Mouse (Mus musculus) forebrain, embryonic 14.5 days (tissue): Measurements from ENCODE around the gene Elfn1. TPM values are rescaled to one million over a fixed set of nuclear protein-coding genes. Genes with fewer than 3 reads are reported as not detected.

ENCODE experiments used
- ATAC-seq: fragments of 200-750 bp; cut with Nextera tagmentation; 2 replicates; pipeline ENCODE4 v1.8.0; 2017; ENCODE audit warnings: mild to moderate bottlenecking, moderate library complexity
- DNase-seq: peaks from one replicate; pipeline ENCODE4 v3.0.0-alpha.2; 2015; ENCODE audit warnings: low spot score
- H3K27ac ChIP-seq: fragments of 300-500 bp; sonication (generic); 2 replicates; pipeline ENCODE4 v1.5.1; 2014; ENCODE audit warnings: low read depth, mild to moderate bottlenecking, control low read depth, low read length, moderate library complexity
- H3K27me3 ChIP-seq: fragments of 300-500 bp; sonication (generic); replicated peaks from 2 replicates; pipeline ENCODE4 v1.6.1; 2014; ENCODE audit warnings: low read length, control low read depth, mixed read lengths; ENCODE audit not compliant: control insufficient read depth, insufficient read depth
- H3K36me3 ChIP-seq: fragments of 300-500 bp; sonication (generic); 2 replicates; pipeline ENCODE4 v1.6.1; 2014; ENCODE audit warnings: low read length, control low read depth; ENCODE audit not compliant: control insufficient read depth, insufficient read depth
- H3K4me1 ChIP-seq: fragments of 300-500 bp; sonication (generic); 2 replicates; pipeline ENCODE4 v1.6.1; 2014; ENCODE audit warnings: antibody characterized with exemption, low read length, control low read depth; ENCODE audit not compliant: control insufficient read depth, insufficient read depth
- H3K4me2 ChIP-seq: fragments of 300-500 bp; sonication (generic); 2 replicates; pipeline ENCODE4 v1.6.1; 2014; ENCODE audit warnings: mild to moderate bottlenecking, control low read depth, low read length
- H3K4me3 ChIP-seq: fragments of 300-500 bp; sonication (generic); 2 replicates; pipeline ENCODE4 v1.5.1; 2014; ENCODE audit warnings: low read depth, low read length, control low read depth
- H3K9ac ChIP-seq: fragments of 300-500 bp; sonication (generic); 2 replicates; pipeline ENCODE4 v1.6.1; 2014; ENCODE audit warnings: mild to moderate bottlenecking, low read length, control low read depth, moderate library complexity
- H3K9me3 ChIP-seq: fragments of 300-500 bp; sonication (generic); replicated peaks from 2 replicates; pipeline ENCODE4 v1.6.1; 2016; ENCODE audit warnings: low read length, control low read depth, mixed read lengths; ENCODE audit not compliant: control insufficient read depth
- WGBS: fragments of 180-500 bp; shearing (Covaris S2); extraction: QIAGEN DNeasy Blood & Tissue Kit; methylation state at CpG from one replicate; pipeline ENCODE4 v1.1.7; 2014; 5-methylcytosine and 5-hydroxymethylcytosine counted together
- polyA plus RNA-seq: library from polyadenylated mRNA; unstranded; fragments of >200 nt; fragmentation: Nextera tagmentation; extraction: Ambion mirVana; gene quantifications from 2 replicates; pipeline ENCODE4 v1.2.1, GENCODE M21; 2014

Gene Elfn1
- polyA plus RNA-seq, 1 experiment from 2014 or later: 1.7 TPM

DNA sequence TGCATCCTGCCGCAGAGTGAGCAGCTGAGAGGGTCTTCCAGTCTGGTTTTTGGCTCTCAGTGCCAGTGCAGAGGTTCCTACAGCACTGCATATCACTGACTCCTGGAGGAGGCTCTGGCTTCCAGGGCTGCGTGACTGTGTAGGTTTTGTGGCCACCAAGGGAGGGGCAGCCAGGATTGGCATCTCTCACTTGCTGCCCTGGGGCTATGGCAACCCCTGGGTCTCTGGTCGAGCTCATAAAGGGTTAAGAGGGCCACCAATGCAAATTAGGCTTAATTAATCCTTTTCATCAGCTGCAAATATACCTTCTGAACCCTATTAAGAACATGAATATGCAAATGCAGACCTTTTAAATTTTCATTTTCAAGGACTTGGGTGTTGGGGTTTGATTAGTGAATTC lies 94.8 kb downstream of the Elfn1 start:
- H3K36me3 ChIP-seq: no peaks in the 10 kb centered on the region
- no peaks in the 10 kb centered on the region; the same call in 1 of the 2 replicates for H3K4me1 ChIP-seq
- H3K9ac ChIP-seq: no peak overlapping the region
- H3K4me2 ChIP-seq: no peak overlapping the region
- no peak overlapping the region for H3K4me3 ChIP-seq
- ATAC-seq: no peak; the same call in 1 of the 2 replicates
- H3K27ac ChIP-seq: no peak overlapping the region
- H3K9me3 ChIP-seq: no peaks in the 10 kb centered on the region
- no peaks in the 10 kb centered on the region for H3K27me3 ChIP-seq
- WGBS: 19% methylated on average over 3 of the region's 3 CpGs
- DNase-seq: peak; percentile 42

DNA sequence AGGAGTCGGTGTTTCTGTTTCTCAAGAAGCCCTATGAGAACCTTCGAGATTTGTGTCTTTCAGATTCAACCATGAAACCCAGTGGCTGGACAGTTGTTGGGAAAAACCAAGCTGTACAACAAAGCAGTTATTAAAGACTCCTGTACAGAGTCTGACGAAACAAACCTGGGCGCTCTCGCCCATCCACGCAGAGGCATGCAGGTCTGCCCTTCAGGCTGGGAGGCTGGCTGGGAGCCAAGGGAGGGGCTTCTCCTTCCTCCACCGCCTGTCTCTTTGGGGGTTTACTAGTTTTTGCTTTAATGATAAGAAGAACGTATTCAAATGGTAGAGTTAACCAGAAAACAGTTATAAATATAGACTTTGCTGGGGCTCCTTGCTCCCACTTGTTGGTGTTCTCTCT lies 99.1 kb downstream of the Elfn1 start:
- Histone ChIP-seq H3K9ac (no peak overlapping the region), H3K9me3 (no peaks in the 10 kb centered on the region), H3K27ac (no peak overlapping the region), H3K4me2 (no peak overlapping the region), H3K36me3 (no peaks in the 10 kb centered on the region), H3K4me3 (no peak overlapping the region), H3K4me1 (peaks cover 4% of the 10 kb centered on the region), H3K27me3 (no peaks in the 10 kb centered on the region)
- WGBS: 44% methylated on average over 8 of the region's 8 CpGs
- no peak for DNase-seq
- ATAC-seq: no peak

DNA sequence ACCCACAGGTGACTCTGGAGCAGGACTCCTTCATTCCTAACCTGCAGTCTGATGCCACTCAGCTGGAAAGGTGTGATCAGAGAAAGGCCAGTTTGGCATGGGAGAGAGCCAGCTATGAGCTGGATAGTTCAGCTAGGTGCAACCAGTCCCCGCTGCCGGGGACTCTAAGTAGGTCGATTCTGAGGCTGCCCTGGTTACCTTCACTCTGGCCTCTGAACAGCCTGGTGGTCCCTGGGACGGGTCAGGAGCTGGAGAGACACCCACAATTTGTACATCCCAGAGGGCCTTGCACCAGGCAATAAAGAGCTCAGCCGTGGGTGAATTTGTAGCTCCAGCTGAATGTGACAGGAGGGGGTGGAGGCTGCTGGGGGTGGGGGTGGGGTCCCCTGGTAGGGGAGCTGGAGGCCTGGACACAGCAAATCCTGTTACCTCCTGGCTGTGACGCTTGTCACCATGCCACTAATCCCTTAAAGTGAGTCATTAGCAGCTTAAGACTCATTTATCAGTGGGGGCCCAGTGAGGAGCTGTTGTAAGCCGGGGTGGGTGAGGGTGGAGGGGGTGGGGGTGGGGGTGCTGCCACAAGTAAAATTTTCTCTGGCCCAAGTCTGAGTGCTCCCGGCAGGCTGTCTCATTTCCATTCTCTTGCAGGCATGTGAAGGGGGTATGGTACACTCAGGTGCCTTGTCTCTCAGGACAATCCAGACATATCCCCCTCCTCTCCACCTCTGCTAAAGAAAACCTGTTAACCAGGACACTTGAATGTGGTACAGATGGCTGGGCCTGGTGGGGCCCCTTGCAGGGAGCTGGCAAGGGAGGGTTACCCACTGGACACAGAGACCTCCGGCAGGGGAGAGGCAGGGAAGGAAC lies 100.1 kb downstream of the Elfn1 start:
- Histone ChIP-seq H3K4me1 (peaks cover 4% of the 10 kb centered on the region), H3K4me3 (no peak overlapping the region), H3K9ac (0 out of 2 replicates have a peak overlapping the region, but pooled peaks have one; percentile 26), H3K27me3 (no peaks in the 10 kb centered on the region), H3K36me3 (no peaks in the 10 kb centered on the region), H3K4me2 (no peak overlapping the region), H3K27ac (no peak overlapping the region), H3K9me3 (no peaks in the 10 kb centered on the region)
- WGBS: 11% methylated on average over 9 of the region's 9 CpGs
- ATAC-seq (peak; percentile 63), DNase-seq (peak; percentile 47)

DNA sequence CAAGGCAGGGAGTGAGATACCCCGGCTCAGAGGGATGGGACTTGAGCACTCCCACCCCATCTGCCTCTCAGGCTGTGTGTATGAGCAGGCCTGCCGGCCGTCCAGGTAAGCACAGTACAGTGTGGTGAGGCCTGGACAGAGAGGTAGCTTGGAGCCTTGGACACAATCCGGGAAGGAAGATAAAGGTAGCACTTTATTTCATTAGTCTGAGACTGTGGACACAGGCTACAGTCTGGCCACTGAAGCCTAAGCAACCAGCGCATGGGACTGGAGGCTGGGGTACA lies 100.7 kb downstream of the Elfn1 start:
- H3K9ac ChIP-seq: 0 out of 2 replicates have a peak overlapping the region, but pooled peaks have one; percentile 26
- H3K4me1 ChIP-seq: peaks cover 4% of the 10 kb centered on the region
- no peak overlapping the region for H3K27ac ChIP-seq
- ATAC-seq (0 out of 2 replicates have a peak, but pooled peaks have one; percentile 14), DNase-seq (no peak)
- H3K36me3 ChIP-seq: no peaks in the 10 kb centered on the region
- no peak overlapping the region for H3K4me3 ChIP-seq
- no peaks in the 10 kb centered on the region for H3K9me3 ChIP-seq
- H3K4me2 ChIP-seq: no peak overlapping the region
- no peaks in the 10 kb centered on the region for H3K27me3 ChIP-seq
- 56% methylated on average over 5 of the region's 5 CpGs for WGBS

DNA sequence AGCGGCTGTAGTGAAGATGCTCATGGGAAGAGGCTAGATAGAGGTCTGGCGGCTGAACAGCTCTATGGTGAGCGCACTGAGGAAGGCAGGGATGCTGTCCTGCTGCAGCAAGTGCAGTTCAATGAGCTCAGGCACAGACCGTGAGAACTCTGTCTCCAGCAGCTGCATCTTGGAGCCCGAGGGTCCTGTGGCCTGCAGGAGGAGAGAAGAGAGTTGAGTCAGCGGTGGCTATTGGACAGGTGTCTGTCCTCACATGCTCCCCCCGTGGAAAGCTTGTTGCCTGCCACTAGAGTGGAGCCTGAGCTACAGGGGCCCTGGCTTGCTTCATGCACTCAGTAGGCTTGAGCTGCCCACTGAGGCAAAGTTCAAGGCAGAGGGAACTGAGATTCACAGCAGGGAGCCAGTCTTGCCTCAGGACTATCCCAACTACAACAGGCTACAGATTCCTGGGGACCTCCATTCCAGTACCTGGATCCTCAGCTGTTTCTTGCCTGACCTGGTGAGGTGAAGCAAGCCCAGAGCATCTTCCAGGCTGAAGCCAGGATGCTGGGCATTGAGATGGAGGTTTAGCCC lies 101.4 kb downstream of the Elfn1 start:
- Histone ChIP-seq H3K4me1 (peaks cover 4% of the 10 kb centered on the region), H3K36me3 (no peaks in the 10 kb centered on the region), H3K9ac (no peak overlapping the region), H3K27me3 (no peaks in the 10 kb centered on the region), H3K9me3 (no peaks in the 10 kb centered on the region), H3K4me2 (no peak overlapping the region), H3K27ac (no peak overlapping the region), H3K4me3 (no peak overlapping the region)
- DNase-seq (no peak), ATAC-seq (no peak)
- 71% methylated on average over 7 of the region's 7 CpGs for WGBS

DNA sequence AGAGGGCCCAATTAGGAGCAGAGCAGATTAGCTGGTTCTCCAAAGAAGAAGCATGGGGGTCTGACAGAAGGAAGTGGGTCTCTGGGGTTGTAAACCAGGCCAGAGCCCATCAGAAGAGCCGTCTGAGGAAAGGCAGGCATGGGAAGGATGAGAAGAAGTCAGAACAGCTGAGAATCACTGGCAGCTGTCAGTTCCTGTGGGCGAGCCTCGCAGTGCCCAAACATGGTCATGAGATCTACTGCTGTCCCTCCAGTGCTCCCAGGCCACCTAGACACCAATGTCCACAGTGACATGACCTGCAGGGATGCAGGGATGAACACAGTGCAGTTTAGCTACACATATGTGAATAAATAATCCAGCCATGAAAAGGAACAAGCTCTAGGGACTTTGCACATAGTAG lies 102.7 kb downstream of the Elfn1 start:
- WGBS: 88% methylated on average over 3 of the region's 3 CpGs
- Histone ChIP-seq H3K27ac (no peak overlapping the region), H3K27me3 (no peaks in the 10 kb centered on the region), H3K4me3 (no peak overlapping the region), H3K36me3 (no peaks in the 10 kb centered on the region), H3K4me1 (peaks cover 4% of the 10 kb centered on the region), H3K9me3 (no peaks in the 10 kb centered on the region), H3K9ac (no peak overlapping the region), H3K4me2 (no peak overlapping the region)
- DNase-seq: no peak
- no peak for ATAC-seq

DNA sequence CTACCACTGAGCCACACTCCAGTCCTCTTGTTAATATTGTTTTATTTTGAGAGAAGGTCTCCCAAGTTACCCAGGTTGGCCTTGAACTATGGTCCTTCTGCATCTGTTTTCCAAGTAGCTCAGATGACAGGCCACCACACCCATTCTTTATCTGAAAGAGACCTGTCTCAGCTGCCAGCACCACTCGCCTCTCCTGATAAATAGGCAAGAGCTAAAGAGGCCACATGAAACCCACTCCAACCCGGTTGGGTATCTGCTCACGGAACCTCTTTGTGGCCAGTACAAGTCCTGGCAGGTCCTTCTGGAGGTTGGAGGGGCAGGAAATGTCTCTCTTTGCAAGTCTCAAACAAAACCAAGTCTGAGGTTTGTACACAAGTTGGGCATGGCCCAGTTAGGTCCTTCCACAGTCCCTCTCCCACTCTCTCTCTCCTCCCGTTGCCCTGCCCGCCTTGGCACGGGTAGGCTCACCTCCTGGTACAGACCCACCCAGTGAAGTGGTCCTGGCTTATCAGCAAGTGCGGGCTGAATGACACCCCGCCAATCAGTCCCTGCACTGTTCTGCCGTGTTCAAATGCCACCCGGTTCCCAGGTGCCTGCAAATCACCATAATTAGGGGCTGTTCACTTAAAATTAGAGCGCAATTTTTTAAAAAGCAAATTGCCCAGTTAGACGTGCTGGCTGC lies 104.7 kb downstream of the Elfn1 start:
- 85% methylated on average over 12 of the region's 12 CpGs for WGBS
- H3K9ac ChIP-seq: no peak overlapping the region
- H3K4me2 ChIP-seq: no peak overlapping the region
- H3K27ac ChIP-seq: no peak overlapping the region
- no peak for ATAC-seq
- H3K9me3 ChIP-seq: no peaks in the 10 kb centered on the region
- no peaks in the 10 kb centered on the region for H3K27me3 ChIP-seq
- H3K36me3 ChIP-seq: no peaks in the 10 kb centered on the region
- no peak overlapping the region for H3K4me3 ChIP-seq
- H3K4me1 ChIP-seq: peaks cover 4% of the 10 kb centered on the region
- DNase-seq: no peak

DNA sequence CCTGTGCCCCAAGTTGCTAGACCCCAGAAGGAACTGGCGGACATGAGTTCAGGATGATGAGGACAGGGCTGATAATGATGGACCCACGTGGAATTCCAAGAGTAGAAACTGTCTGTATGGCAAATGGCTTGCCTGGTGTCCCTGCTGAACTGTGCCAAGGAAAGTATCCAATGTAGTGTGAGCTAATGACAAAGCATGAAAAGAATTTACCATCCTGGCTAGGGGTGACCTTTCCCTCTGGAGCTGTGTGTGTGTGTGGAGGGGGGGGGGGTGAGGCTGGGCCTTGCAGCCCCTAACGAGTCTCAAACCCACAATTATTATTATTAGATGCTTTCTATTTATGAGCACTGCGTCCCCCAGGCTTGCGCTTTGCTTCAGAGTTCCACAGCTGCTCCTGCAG lies 105.9 kb downstream of the Elfn1 start:
- H3K4me3 ChIP-seq: no peak overlapping the region
- H3K27me3 ChIP-seq: no peaks in the 10 kb centered on the region
- H3K36me3 ChIP-seq: no peaks in the 10 kb centered on the region
- H3K4me1 ChIP-seq: no peaks in the 10 kb centered on the region
- no peaks in the 10 kb centered on the region for H3K9me3 ChIP-seq
- no peak overlapping the region for H3K4me2 ChIP-seq
- ATAC-seq (no peak), DNase-seq (no peak)
- 61% methylated on average over 5 of the region's 5 CpGs for WGBS
- H3K27ac ChIP-seq: no peak overlapping the region
- H3K9ac ChIP-seq: no peak overlapping the region

DNA sequence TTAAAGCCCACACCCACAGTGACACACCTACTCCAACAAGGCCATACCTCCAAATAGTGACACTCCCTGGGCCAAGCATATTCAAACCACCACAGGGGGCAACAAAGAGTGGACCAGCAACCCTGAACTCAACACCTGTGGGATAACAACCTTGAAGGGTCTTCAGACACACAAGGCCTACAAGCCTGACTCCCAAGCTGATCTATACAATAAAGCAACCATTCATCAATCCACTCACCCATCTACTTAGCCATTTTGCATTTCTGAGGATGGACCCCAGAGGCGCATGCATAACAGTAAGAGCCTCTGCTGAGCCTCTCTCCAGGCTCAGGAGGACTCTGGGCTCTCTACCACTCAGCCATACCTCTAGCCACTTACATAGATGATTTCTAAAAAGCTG lies 109.2 kb downstream of the Elfn1 start:
- Histone ChIP-seq H3K4me3 (no peak overlapping the region), H3K4me2 (no peak overlapping the region), H3K4me1 (peaks cover under 1% of the 10 kb centered on the region; the same call in 1 of the 2 replicates), H3K9me3 (no peaks in the 10 kb centered on the region), H3K27me3 (no peaks in the 10 kb centered on the region), H3K9ac (no peak overlapping the region), H3K36me3 (no peaks in the 10 kb centered on the region), H3K27ac (no peak overlapping the region)
- DNase-seq: no peak
- 100% methylated on average over 1 of the region's 1 CpGs for WGBS
- ATAC-seq: no peak
